Mouse (Mus musculus) layer of hippocampus, adult 9-10 months (tissue): Measurements from ENCODE around the gene Tspan4.
"Not testable (repeated sequence)": the region's sequence is repeated elsewhere in the genome, so short reads cannot be mapped to it uniquely, and the experiment has no call there.

Source experiments
- DNase-seq: peaks from one replicate; pipeline ENCODE4 v3.0.0; 2022; ENCODE audit warnings: low spot score

Tspan4 gene

GRCm38 (mm10) chr7:141439140-141439679 lies 35.8 kb upstream of the Tspan4 start:
- DNase-seq = no peak

- DNase-seq = no peak
Measured at GRCm38 (mm10) chr7:141439811-141440210, 35.2 kb upstream of the Tspan4 start.

GRCm38 (mm10) chr7:141440613-141441012 lies 34.4 kb upstream of the Tspan4 start:
- DNase-seq = no peak

DNA sequence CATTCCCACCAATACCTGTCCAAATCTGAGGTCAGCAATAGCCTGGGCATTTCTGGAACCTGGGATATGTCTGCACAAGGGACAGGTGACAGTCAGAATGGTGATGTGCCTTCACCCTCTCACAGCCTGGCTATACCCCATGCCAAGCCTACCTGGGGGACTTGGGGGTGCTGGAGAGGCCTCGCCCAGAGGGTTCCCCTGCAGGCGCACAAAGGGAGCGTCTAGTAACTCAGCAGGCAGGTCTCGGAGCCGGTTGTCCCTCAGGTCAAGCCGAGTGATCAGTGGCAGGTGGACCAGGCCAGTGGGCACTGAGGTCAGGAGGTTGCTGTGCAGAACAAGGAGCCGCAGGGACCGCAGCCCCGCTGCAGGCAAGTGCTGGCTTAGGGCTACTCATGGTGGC lies 33.6 kb upstream of the Tspan4 start:
- no peak for DNase-seq

DNA sequence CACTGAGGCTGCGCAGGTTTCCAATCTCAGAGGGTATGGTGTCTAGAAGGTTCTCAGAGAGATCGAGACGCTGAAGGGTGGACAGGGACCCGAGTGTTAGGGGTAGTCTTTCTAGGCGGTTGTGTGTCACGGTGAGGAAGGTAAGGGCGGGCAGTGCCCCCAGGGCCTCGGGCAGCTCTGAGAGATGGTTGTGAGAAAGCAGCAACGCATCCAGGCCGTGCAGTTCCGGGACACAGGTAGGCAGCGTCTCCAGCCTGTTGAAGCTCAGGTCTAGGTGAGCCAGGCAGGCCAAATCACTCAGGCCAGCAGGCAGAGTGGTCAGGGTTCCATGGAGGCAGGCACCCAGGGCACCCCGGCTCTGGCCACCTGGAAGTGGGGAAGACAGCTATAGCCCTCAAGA lies 32.8 kb upstream of the Tspan4 start:
- DNase-seq = no peak

- no peak for DNase-seq
Measured at GRCm38 (mm10) chr7:141443081-141443821, 31.8 kb upstream of the Tspan4 start.

DNA sequence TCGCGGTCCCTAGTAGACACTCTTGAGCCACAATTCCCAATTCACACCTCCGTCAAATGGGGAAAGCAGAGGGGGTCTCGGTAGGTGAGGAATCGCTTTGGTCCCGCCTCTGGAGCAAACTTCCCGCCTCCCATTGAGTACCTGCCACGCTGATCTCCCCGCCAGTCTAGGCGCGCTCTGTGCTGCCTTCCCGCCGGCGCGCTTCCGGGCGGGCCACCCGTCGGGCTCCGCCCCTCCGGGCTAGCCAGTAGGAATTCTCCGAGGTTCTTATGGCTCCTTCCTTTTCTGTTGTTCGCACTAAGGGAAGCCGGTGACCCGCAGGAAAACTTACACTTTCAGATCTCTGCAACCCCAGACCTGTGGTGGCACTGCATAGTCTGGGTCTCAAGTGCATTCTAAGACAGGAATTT lies 31.2 kb upstream of the Tspan4 start, which contains the start of gene Pidd1:
Pidd1 (minus strand) TSS at position 198 of the 410 bp plus-strand sequence.
- DNase-seq = no peak

GRCm38 (mm10) chr7:141446374-141446773 lies 28.7 kb upstream of the Tspan4 start:
- DNase-seq = not testable (repeated sequence)

- peak; percentile 92 for DNase-seq
Measured at GRCm38 (mm10) chr7:141447110-141447991, 27.7 kb upstream of the Tspan4 start, which contains the start of gene Rplp2. Gene Rplp2 (plus strand): TSS chr7:141447370.

DNA sequence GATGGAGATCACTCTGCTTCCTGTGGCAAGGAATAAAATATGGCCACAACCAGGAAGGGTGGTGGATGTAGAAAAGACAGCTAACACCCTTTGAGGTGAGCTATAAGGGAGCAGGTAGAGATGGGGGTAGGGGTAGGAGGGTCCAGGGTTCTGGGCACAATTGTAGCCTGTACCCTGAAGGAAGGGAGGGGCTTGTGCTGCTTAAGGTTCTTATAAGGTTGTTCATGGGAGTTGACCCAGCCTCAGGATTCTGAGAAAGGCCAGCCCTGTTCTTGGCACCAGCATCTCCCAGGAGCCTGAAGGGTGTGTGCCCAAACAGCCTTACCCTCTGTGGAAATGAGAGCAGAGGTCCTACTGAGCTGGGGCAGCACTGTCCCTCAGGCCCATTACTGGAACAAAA lies 23.1 kb upstream of the Tspan4 start:
- no peak for DNase-seq

DNA sequence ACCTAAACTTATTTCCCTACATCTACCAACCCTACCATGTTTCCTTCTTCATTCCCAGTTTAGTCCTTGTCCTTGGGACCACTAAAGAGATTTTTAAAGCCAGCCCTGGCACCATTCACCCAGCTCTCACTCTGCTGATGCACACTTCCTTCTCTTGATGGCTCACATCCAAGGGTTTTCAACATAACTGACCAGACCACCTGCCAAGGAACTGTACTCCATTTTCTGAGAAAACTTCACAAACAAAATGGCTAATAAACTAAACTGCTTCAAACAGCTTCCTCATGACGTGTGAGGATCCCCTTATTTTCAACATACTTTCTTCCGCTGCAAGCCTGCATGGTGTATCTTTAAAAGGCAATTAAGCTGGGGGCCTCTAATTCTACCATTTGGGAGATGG lies 21.4 kb upstream of the Tspan4 start:
- no peak for DNase-seq

- DNase-seq = no peak
Measured at GRCm38 (mm10) chr7:141454967-141455551, 20.0 kb upstream of the Tspan4 start, which contains the start of gene Pnpla2. Gene Pnpla2 (plus strand): TSS chr7:141455198.

GRCm38 (mm10) chr7:141455610-141456314 lies 19.3 kb upstream of the Tspan4 start:
- no peak for DNase-seq

DNA sequence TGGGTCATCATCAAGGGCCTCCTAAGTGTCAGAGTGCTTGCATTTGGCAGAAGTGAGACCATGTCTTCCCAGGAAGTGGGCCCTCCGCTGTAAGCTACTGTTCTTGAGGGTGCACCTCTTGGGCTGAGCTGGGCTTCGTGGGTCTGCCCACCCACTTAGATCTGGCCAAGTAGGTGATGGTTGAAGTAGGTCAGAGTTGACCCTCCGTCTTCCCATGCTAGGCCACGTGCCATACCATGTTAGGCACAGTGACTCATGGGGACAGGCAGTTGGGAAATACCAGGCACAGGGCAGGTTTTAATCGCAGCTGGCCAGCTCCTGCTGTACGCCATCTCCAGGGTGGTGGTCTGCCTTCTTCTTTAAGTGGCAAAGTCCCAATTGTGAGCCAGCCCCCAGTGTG lies 18.3 kb upstream of the Tspan4 start:
- DNase-seq = no peak

DNA sequence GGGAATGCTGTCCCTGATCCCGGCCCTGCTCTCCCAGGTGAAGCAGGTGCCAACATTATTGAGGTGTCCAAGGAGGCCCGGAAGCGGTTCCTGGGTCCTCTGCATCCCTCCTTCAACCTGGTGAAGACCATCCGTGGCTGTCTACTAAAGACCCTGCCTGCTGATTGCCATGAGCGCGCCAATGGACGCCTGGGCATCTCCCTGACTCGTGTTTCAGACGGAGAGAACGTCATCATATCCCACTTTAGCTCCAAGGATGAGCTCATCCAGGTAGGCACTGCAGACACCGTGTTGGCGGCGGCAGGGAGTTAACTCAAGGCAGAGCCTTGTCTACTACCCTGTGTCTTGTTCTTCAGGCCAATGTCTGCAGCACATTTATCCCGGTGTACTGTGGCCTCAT lies 17.8 kb upstream of the Tspan4 start:
- DNase-seq = no peak

GRCm38 (mm10) chr7:141457986-141458660 lies 16.9 kb upstream of the Tspan4 start:
- DNase-seq = no peak

- DNase-seq = no peak
Measured at GRCm38 (mm10) chr7:141458661-141459060, 16.4 kb upstream of the Tspan4 start.

- DNase-seq = no peak
Measured at GRCm38 (mm10) chr7:141459301-141459711, 15.7 kb upstream of the Tspan4 start.

- no peak for DNase-seq
Measured at GRCm38 (mm10) chr7:141460001-141460390, 15.0 kb upstream of the Tspan4 start.

- DNase-seq = no peak
Measured at GRCm38 (mm10) chr7:141460391-141461113, 14.5 kb upstream of the Tspan4 start, which contains the start of gene Cracr2b. Gene Cracr2b (plus strand): TSS chr7:141461094.
